Mouse (Mus musculus) frontal cortex, postnatal 25 days (tissue): ENCODE measurements at regions not wholly inside any gene's neighbourhood (a gene's known extent, or its start where the extent isn't known, plus 50 kb on each side); places are given as distances from the start of the nearest gene placed in this dataset.
"Not testable (repeated sequence)": the region's sequence is repeated elsewhere in the genome, so short reads cannot be mapped to it uniquely, and the experiment has no call there.

ENCODE experiments used
- DNase-seq, 2 experiments: peaks; one replicate each; pipeline ENCODE4 v3.0.0; 2022; ENCODE audit warnings: low spot score in 2 of 2

DNA sequence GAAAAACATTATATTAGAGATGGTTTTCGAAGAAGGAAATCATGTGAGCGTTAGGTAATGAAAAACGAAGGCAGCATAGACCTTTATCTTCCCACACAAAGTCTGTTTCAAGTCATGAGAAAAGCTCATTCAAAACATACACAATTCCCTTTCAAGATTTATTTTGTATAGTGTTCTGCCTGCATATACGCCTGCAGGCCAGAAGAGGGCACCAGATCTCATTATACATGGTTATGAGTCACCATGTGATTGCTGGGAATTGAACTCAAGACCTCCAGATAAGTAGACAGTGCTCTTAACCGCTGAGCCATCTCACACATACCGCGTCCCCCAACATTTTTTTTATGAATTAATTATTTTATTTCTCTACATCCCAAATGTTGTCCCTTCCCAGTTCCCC lies 578.3 kb upstream of the Ccdc54 start:
- DNase-seq = no peak

DNA sequence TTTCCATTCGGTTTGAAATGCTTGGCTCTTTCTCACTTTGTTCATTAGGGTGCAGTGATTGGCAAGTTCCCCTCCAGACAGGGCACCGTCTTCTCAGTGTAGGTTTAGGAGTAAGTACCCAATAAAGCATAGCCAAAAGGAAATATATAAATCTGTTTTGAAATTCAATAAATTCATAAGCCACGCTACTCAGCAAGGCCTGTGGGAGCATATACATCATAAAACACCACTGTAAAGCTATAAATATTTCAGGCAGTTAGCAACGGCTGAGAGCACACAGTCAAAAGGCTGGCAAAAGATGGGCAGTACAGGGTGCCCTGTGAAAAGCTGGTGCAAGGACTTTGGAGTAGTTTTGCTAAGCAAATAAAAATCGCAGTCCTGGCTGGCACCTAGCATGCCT lies 569.8 kb upstream of the Ccdc54 start:
- no peak for DNase-seq

DNA sequence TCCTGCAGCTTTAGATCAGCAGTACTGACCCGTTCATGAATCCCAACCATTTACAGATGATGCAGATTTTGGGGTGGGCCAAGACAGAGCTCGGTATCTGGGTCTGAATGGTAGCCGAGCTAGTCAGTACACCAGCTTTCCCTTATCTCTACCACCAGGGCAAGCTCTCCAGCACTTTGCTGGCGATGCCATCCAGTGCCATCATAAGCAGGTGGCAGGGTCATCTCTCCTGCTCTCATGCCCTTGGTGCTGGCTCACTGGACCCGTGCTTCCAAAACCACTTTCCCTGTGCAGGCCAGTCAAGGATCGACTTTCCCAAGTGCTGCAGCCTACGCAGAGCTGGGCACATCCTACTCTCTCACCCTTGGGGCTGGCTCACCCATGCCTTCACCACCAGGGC lies 547.6 kb upstream of the Ccdc54 start:
- no peak for DNase-seq

DNA sequence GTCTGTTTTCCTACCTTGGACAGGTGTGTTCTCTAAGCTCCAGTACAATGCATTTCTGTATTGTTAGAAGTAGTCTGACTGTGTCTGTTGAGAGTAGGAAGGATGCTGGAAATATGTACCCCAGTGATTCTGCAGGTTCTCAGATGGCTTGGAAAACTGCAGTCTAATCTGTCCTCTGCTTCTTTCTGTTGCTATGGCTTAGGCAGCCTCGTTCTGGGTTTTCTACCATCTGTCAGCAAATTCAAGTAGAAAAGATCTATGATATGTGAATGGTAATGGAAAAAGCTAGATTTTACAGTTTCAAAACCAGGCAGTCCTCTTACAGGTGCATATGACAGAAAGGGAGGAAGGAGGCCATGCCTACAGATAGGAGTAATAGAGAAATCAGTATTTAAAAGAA lies 528.9 kb upstream of the Ccdc54 start:
- DNase-seq = no peak

DNA sequence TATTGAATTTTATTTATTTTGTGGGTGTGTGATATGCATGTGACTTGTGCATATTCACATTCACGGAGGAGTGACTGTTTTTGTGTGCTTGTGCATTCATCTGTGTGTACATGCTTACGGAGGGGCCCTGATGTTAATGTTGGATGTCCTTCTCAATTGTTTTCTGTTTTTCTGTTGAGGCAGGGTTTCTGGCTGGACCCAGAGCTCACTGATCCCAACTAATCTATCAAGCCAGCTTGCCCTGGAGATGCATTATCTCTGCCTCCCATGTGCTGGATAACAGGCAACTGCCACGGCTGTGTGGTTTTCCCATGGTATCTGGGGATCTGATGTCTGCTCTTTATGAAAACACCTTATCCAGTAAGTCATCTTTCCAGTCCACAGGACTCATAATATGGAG lies 527.4 kb upstream of the Ccdc54 start:
- no peak for DNase-seq

DNA sequence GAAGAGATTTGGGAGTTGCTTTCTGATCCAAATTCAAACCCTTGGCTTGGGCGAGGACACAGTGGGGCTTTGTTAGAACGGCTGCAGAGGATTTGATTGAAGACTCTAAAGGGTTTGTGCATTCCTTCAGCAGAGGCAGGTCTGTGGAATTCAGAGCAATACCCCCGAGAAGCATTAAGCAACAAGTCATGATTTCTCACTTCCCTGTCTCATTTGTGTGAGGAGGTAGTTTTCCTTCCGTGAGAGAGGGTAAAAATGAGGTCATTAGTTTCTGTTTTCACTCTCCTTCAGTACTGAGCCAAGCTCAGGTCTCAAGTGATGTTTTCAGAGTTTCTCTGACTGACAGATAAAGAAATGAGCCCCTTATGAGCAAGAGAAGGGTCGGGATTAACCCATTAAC lies 526.9 kb upstream of the Ccdc54 start:
- DNase-seq = no peak

DNA sequence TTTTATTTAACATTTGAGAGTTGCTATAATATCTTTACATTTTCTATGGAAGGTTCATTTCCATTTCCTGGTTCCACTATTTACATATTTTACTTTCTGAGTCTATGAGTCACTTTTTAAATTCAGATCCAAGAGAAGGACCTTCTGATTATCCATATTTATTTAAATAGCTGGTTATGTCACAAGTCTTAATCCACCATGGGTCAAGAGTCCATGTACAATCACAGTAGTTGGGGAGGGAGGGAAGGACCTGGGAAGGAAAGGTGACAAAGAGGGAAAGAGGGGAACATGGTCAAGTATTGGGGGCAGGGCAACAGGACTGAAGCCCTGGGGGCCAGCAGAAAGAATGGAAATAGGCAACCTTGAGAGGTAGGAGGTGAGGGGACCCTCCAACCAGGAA lies 518.9 kb upstream of the Ccdc54 start:
- DNase-seq = no peak

DNA sequence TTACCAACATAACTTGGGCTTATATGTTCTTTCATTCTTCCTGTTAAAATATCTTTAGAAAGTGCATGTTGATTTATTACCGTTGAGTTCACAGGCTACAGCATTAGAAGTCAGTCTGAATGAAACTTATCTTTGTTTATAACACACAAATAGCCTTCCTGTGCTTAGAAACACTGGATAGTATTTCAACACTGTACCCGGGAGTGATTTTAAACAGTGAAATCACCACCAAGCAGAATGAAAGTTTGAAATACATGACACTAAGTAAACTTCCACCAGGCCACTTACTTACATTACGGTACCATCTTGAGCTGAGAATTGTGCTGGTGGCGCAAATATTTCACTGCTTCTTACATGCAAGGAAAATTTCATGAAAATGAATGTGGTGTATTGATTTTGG lies 516.5 kb upstream of the Ccdc54 start:
- no peak for DNase-seq

DNA sequence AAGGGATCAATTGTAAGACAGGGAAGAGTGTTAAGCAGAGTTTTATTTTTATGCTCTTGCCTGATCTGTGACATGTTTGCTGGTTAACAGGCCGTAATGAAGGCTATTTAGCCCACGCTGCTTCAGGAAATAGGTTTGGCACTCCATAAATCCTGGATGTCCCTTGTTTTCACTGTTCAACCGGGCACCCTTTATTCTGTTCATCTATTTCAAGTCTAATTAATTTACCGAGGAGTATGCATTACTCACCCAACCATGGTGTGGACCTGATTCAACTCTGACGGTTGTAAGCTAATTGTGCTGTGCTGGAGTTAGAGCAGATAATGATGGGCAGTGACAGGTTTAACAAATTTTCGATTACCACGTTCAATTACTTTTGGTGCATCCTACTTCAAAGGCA lies 495.6 kb upstream of the Ccdc54 start:
- DNase-seq = no peak

DNA sequence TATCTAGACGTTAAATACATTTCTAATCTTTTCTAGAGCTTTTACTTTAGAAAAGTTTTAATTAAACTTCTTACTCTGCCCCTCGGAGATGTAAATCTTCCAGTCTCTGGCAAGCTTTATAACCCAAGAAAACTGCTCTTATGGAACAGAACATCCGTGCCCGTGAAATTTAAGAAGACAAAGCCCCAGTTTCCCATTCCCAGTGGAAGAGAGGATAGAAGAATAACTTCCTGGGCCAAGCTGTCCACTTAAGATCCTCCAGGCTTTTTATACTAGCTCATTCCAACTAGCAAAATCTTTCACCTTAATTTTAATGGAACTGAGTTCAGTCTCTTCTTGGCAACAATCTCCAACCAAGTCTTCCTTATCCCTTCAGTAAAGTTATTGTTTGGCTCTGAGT lies 489.2 kb upstream of the Ccdc54 start:
- DNase-seq = no peak

DNA sequence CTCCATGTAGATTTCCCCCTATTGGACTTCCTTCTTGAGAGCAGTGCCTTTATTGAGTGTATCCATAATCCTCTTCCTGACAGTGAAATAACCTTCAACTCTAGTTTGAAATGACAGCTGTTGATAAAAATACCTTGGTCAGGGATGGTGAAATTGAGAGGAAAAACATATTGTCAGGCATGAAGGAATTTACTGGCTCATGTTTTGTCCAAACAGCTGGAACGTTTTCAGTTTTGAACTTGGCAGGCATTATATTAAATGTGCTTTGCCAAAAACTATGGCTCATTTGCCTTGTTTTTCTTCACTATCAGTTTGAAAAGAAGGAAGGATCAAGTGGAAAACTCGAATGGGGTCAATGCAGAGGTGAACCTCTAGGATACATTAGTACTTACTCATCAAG lies 457.7 kb upstream of the Ccdc54 start:
- DNase-seq = no peak

DNA sequence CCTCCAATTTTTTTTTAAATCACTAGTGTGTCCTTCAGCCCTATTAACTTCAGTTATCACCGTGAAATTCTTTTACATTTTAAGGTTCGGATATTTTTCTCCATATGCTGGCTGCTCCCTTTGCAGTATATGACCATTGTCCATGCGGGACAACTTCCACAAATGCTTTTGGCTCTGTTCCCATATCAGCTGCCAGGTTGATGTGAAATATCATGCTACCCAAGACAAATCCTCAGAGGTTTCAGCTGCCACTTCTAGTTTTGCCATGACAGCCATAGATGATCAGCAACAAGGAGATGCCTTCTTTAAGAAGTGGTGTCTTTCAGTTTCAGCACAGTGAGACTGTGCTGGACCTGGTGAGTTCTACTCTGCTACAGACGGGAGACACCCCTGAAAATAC lies 457.2 kb upstream of the Ccdc54 start:
- no peak for DNase-seq

DNA sequence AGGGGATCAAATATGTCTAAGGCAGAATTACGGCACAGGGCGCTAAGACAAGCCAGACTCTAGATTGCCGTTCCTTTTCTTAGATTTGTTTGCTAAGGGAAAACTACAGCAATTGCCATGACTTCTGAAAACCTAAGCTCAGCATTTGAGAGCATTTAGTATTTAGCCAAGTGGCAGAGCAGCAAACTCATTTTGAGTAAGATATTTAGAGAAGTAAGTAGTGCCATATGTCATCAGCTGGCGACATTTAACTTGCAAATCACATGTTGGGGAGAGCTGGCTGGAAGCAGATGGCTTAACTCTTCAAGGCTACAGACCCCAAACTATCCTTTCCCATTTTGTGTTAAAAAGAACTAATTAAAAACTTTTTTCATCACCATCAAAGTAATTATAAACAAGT lies 450.4 kb upstream of the Ccdc54 start:
- DNase-seq = no peak

DNA sequence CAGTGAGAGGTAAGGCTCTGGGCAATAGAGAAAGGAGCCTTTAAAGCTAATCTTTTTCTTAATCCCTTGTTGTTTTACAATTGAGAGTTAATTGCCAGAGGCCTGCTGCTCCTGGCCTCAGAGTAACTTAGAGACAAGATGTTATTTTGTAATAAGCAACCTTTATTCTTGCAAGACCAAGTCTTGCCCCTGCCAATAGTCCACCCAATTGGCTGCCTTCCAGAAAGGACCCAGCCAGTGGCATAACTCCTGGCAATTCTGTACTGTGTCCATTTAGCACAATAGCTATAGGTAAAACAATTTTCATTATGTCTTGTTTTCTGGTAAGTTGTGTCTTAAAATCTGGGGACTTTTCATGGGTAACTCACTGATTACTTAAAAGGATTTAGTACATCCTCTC lies 411.9 kb upstream of the Ccdc54 start:
- no peak for DNase-seq

DNA sequence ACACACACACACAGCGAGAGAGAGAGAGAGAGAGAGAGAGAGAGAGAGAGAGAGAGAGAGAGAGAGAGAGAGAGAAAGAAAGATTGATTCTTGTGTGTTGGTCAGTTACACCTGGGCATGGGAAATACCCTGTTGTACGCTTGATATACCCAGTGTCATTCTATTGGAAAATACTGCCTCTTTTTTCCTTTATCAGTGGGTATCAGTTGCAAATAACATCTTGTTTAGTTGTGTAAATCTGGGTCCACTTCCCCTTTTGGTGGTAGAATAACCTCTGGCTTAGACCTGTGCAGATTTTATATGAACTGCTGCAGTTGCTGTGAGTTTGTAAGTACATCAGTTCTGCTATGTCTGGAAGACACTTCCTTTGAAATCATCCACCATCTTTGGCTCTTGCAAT lies 373.4 kb upstream of the Ccdc54 start:
- DNase-seq = no peak

DNA sequence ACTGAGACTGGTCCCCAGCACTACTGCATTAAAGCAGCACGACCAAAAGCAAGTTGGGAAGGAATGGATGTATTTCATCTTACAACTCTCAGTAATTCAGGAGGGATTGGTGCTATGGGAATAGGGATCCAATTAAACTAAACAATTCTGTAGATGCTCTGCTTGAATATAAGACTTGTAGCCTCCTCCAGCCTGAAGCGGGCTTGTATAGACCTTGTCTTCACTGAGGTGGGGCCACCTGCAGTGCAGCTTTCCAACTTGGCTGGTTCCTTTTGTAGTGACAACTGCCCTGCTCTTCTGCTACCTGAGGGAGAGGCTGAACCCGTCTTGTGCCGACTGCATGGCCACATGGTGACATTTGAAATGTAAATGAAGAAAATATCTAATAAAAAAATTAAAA lies 353.1 kb upstream of the Ccdc54 start:
- no peak for DNase-seq

DNA sequence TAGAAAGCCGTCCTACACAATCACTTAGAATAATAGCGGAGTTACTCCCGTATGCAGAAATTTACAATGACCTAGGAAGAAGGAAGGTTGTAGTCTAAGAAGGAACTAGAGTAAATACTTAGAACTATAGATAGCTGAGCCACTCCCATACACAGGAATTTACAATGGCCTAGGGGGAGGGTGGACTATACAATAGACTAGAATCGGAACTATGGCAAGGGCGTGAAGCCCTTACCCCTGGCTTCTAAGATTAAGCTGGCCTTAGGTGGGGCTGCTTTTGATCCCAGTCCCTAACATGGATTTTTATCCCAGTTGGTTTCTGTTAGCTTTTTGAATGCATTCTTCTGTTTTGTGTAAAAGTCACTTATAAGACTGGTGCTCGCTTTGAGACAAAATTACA lies 352.6 kb upstream of the Ccdc54 start:
- DNase-seq = not testable (repeated sequence)

DNA sequence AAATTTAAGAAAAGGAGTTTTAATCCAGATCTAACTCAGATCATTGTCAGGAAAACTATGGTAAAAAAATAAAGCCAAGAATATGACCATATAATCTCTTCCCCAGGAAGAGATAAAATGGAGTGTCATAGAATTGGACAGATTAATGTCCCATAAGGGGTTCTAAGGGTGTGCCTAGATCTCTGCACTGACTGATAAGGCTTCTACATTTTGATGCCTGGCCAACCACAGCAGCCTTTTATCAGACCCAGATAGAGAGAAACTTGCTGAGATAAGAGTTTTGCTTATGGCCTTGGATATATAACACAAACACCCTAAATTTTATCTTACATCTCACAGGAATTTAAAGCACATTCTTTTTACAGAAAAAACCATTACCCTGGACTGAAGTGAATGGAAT lies 351.3 kb upstream of the Ccdc54 start:
- DNase-seq = no peak

DNA sequence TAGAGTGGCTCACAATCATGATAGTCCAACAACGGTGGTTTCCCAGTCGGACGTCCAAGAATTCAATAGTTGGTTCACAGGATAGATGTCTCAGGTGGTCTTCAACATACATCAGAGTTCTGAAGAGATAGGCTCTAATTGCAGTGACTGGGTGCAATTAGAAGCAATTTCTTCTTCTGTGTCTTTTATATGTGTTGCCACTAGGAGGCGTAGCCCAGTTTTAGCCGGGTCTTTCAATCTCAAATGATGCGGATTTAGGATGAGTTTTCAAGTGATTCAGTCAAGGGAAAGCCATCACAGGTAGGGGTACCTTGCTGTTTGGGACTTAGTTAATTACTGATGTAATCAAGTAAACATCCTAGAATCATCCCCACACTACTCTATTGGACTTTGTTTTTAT lies 348.4 kb upstream of the Ccdc54 start:
- no peak for DNase-seq

DNA sequence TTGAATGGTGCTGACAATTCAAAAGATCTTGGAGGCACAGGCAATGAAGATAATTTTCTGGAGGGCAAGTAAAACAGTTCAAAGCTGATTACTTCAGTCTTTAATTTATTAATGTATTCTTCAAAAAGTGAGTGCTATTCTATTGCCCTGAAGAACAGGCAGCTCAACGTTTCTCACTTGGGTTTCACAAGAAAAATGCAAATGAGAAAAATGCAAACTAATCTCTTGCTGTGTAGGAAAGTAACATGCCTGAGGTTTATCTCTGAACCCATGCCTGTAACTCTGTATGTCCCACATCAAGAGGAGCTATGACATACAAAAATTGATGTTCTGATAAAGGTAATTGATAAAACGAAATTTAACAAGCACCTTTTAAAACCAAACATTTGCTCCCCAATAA lies 316.8 kb upstream of the Ccdc54 start:
- no peak for DNase-seq

DNA sequence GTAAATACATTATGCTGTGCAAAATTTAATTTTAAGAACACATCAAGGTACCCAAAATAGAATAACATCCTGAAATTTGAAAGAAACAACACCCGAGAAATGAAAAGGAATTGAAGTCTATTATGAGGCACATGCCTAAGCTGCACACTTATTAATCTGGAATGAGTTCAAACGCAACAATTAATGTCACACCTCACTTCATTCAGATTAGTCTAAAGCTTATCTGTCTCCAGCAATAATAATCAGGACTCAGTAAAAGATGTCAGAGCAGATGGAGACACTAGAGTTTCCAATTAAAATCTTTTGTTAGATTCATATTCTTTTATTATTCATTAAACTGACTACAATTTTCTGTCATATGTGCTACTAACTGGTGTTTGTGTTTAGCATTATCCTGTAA lies 308.2 kb upstream of the Ccdc54 start:
- no peak for DNase-seq

DNA sequence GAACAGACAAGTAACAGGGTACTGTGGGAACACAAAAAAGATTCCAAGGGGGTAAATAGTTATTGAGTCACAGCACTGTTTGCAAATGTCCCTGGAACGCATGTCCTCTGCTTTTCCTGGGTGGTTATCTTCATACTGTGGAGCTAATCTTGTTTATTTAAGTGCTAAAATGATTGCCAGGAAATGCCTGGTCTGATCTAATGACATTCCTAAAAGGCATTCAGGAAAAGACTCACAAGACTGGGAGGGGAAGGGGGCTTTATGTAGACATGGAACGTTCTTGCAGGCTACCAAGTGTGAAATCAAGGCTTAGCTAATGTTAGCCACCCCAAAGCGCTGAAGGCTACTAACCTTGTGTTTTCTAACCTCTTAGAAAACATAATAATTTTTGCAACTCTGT lies 287.0 kb upstream of the Ccdc54 start:
- DNase-seq = no peak

DNA sequence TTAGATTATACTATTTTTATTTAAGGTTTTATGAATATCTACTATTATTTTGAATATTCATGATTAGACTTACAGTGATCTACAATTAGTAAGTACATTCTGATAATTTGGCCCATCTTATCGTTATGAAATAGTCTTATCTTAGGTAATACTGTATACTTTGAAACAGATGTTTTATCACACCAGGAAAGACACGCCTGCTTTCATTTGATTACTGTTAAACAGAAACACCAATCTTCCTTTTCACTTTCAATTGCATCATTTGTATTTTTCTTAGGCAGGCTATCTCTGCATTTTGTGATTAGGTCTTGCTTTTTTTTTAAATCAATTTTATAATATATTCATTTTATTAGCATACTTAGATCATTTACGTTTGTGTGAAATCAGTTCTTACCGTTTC lies 280.4 kb upstream of the Ccdc54 start:
- no peak for DNase-seq

DNA sequence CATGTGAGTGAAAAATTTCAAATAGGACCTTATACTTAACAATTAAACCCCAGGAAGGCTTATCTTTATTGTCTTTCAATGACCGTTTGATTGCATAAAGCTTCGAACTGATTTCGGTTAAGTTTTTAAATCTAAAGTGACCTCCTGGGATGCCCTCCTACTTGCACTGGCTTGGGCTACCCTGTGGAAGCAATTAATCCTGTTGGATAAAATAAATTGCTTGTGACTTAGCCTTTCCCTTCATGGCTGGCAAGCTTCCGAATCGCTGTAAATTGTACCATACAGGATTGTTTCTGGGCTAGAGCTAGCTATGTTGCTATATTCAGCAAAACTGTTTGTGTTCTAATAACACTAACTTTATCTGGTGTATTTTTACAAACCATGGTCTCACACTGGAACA lies 272.6 kb upstream of the Ccdc54 start:
- DNase-seq = no peak

DNA sequence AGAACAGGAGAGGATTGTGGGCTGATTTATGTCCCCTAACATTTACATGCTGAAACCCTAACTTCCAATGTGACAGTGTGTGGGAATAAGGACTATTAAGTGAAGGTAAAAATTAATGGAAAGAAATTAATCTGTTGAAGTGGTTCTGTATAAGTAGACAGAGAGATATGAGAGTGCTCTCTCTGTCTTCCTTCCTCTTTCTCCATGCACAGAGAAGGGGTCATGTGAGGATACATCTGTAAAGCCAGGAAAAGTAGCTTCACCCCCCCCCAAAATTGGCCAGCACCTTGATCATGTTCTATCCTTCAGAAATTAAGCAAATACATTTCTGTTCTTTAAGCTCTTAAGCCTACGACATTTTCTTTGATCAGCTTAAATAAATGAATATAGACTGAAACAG lies 268.6 kb upstream of the Ccdc54 start:
- DNase-seq = no peak
